Comparison of ENCODE assay signal across 8 mouse cellular contexts in the genomic region with DNA sequence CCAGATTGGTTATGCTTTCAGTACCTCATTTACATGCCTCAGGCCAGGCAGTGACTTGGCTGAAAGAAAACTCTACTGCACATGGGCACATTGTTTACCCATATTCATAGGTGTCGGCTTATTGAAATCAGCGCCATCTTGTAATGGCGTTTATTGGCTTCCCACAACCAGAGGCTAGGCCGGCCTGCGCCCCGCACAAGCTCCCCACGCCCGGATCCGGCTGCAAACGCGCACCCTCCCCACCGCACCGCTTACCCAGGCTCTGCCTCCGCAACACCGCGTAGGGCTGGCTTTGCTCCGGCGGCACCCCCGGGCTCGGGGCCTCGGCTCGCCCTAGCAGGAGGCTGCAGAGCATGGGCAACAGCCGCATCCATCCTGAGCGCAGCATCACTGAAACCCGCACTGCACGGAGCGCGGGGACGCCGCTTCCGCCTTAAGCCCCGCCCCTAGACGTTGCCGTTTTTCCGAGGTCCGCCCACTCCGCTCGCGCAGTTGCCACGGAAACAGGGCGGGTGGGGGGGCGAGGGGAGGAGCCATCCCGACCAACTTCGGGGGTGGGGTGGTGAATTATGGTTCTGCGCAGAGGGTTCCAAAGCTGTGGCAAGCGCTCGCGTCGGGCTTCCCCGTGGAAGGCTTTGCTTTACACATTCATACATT. TPM values are rescaled to one million over a fixed set of nuclear protein-coding genes. Genes with fewer than 3 reads are reported as not detected.
A peak's percentile ranks its signal among the peaks of the same experiment; 100 is the strongest.
DNase-seq lines count a peak whose midpoint lies in the region; ATAC-seq lines count a peak whose summit lies in the region.

No protein-coding gene starts in this region.

- ATAC-seq in heart, embryonic 14.5 days (ENCODE audit: insufficient number of reproducible peaks, insufficient read depth, low FRiP score, low read depth), result peak; percentile 90
- peak; percentile 83 for ATAC-seq in liver, embryonic 15.5 days (ENCODE audit: insufficient read depth)
- ATAC-seq in neural tube, embryonic 11.5 days (ENCODE audit: insufficient read depth, low FRiP score, low TSS enrichment), result peak; percentile 94
- peak; percentile 94 for ATAC-seq in stomach, embryonic 16.5 days (ENCODE audit: insufficient read depth, low FRiP score)

- no peaks in the 10 kb centered on the region for H3K4me1 ChIP-seq in brown adipose tissue, adult 24 weeks (ENCODE audit: control insufficient read depth, insufficient read depth, insufficient read length, low read length)
- no peaks in the 10 kb centered on the region; a peak in 1 of 4 replicates for H3K4me1 ChIP-seq in heart, embryonic 14.5 days (ENCODE audit: control insufficient read depth in 2 of 2, insufficient read depth in 2 of 2, low read length in 2 of 2)
- peaks cover 43% of the 10 kb centered on the region for H3K4me1 ChIP-seq in liver, embryonic 15.5 days (replicated peaks)
- H3K4me1 ChIP-seq in neural tube, embryonic 11.5 days (ENCODE audit: control insufficient read depth, insufficient read depth, low read length), result peaks cover 2% of the 10 kb centered on the region; the same call in 1 of the 2 replicates
- H3K4me1 ChIP-seq in stomach, embryonic 16.5 days (ENCODE audit: control insufficient read depth, insufficient read depth, low read length), result no peaks in the 10 kb centered on the region

- peak overlapping the region; percentile 70 for H3K4me2 ChIP-seq in heart, embryonic 14.5 days (ENCODE audit: low read length)
- H3K4me2 ChIP-seq in liver, embryonic 15.5 days, result peak overlapping the region; percentile 89
- H3K4me2 ChIP-seq in neural tube, embryonic 11.5 days (ENCODE audit: low read depth), result peak overlapping the region; percentile 49
- H3K4me2 ChIP-seq in stomach, embryonic 16.5 days (ENCODE audit: low read depth, low read length), result peak overlapping the region; percentile 65

- WGBS in heart, embryonic 14.5 days, result under 1% methylated on average over 50 of the region's 50 CpGs
- under 1% methylated on average over 50 of the region's 50 CpGs for WGBS in liver, embryonic 15.5 days (ENCODE audit: insufficient replicate concordance)
- under 1% methylated on average over 42 of the region's 50 CpGs for WGBS in neural tube, embryonic 11.5 days
- under 1% methylated on average over 50 of the region's 50 CpGs for WGBS in stomach, embryonic 16.5 days

- DNase-seq in CD4-positive, CD25-positive, alpha-beta regulatory T cell, adult 2 months (ENCODE audit: low read depth, low spot score), result peak; percentile 92
- DNase-seq in fibroblast of lung, adult 2 months (ENCODE audit: low read depth), result peak; percentile 43
- peak; percentile 91 for DNase-seq in kidney, postnatal 14 days
- DNase-seq in neural tube, embryonic 11.5 days (ENCODE audit: low spot score), result peak; percentile 90

- no peaks in the 10 kb centered on the region for H3K27me3 ChIP-seq in heart, embryonic 14.5 days (ENCODE audit: control insufficient read depth, insufficient read depth, low read length)
- no peaks in the 10 kb centered on the region for H3K27me3 ChIP-seq in liver, embryonic 15.5 days
- H3K27me3 ChIP-seq in neural tube, embryonic 11.5 days (ENCODE audit: control insufficient read depth, insufficient read depth, low read length), result no peaks in the 10 kb centered on the region
- H3K27me3 ChIP-seq in stomach, embryonic 16.5 days (ENCODE audit: control insufficient read depth, insufficient read depth, low read length), result no peaks in the 10 kb centered on the region

- H3K9ac ChIP-seq in heart, embryonic 14.5 days (ENCODE audit: low read length), result peak overlapping the region; percentile 85
- peak overlapping the region; percentile 67 for H3K9ac ChIP-seq in liver, embryonic 15.5 days
- H3K9ac ChIP-seq in neural tube, embryonic 11.5 days (ENCODE audit: low read length), result peak overlapping the region; percentile 89
- H3K9ac ChIP-seq in stomach, embryonic 16.5 days (ENCODE audit: low read length), result peak overlapping the region; percentile 88

- no peak overlapping the region for H3K27ac ChIP-seq in brown adipose tissue, adult 24 weeks (replicated peaks; ENCODE audit: low read depth, low read length)
- peak overlapping the region; percentile 23 to 63; a peak in 2 of 4 replicates for H3K27ac ChIP-seq in heart, embryonic 14.5 days (replicated peaks in 1 of 2; ENCODE audit: control insufficient read depth in 1 of 2, insufficient read depth in 1 of 2, low read depth in 2 of 2, low read length in 2 of 2)
- H3K27ac ChIP-seq in liver, embryonic 15.5 days (replicated peaks), result peak overlapping the region; percentile 64; the same call in 1 of the 2 replicates
- peak overlapping the region; percentile 86 for H3K27ac ChIP-seq in neural tube, embryonic 11.5 days (ENCODE audit: low read depth, low read length)
- H3K27ac ChIP-seq in stomach, embryonic 16.5 days (ENCODE audit: low read length), result peak overlapping the region; percentile 87

- 0 out of 2 replicates have a peak, but pooled peaks cover 3% of the 10 kb centered on the region for H3K9me3 ChIP-seq in heart, embryonic 14.5 days (ENCODE audit: control insufficient read depth, low read length)
- H3K9me3 ChIP-seq in liver, embryonic 15.5 days (replicated peaks), result no peaks in the 10 kb centered on the region
- no peaks in the 10 kb centered on the region for H3K9me3 ChIP-seq in neural tube, embryonic 11.5 days (ENCODE audit: control insufficient read depth, low read length)
- H3K9me3 ChIP-seq in stomach, embryonic 16.5 days (replicated peaks; ENCODE audit: control insufficient read depth, low read length), result no peaks in the 10 kb centered on the region

- H3K36me3 ChIP-seq in heart, embryonic 14.5 days (ENCODE audit: control insufficient read depth, insufficient read depth, low read length), result peaks cover 4% of the 10 kb centered on the region
- no peaks in the 10 kb centered on the region for H3K36me3 ChIP-seq in liver, embryonic 15.5 days (replicated peaks)
- H3K36me3 ChIP-seq in neural tube, embryonic 11.5 days (ENCODE audit: control insufficient read depth, insufficient read depth, low read length), result no peaks in the 10 kb centered on the region
- no peaks in the 10 kb centered on the region for H3K36me3 ChIP-seq in stomach, embryonic 16.5 days (ENCODE audit: control insufficient read depth, insufficient read depth, low read length)

- H3K4me3 ChIP-seq in brown adipose tissue, adult 24 weeks (ENCODE audit: insufficient read depth, low read depth, low read length), result peak overlapping the region; percentile 76
- peak overlapping the region; percentile 95 to 98 for H3K4me3 ChIP-seq in heart, embryonic 14.5 days (ENCODE audit: control insufficient read depth in 1 of 2, insufficient read depth in 1 of 2, low read depth in 1 of 2, low read length in 2 of 2)
- H3K4me3 ChIP-seq in liver, embryonic 15.5 days (replicated peaks), result peak overlapping the region; percentile 91
- H3K4me3 ChIP-seq in neural tube, embryonic 11.5 days (ENCODE audit: low read depth, low read length), result peak overlapping the region; percentile 90
- H3K4me3 ChIP-seq in stomach, embryonic 16.5 days (replicated peaks; ENCODE audit: low read length), result peak overlapping the region; percentile 93

RNA-seq across cellular contexts. Expression of gene 1500011B03Rik, which starts 9.6 kb away (rescaled TPM):
- polyA plus RNA-seq in brown adipose tissue, adult 24 weeks (2012; ENCODE audit: insufficient read depth, insufficient read length, missing spikeins), result 2.1 and 5.5 TPM in 2 replicates
- polyA plus RNA-seq in heart, embryonic 14.5 days (2014; fragmentation: Nextera tagmentation; extraction: Ambion mirVana), result 52.5 and 58.7 TPM in 2 replicates
- polyA plus RNA-seq in liver, embryonic 15.5 days (2015; fragmentation: Nextera tagmentation; extraction: Ambion mirVana), result 21.3 and 21.4 TPM in 2 replicates
- polyA plus RNA-seq in neural tube, embryonic 11.5 days (2014; fragmentation: Nextera tagmentation; extraction: Ambion mirVana), result 162 TPM in 2 replicates
- 66.8 and 71.8 TPM in 2 replicates for polyA plus RNA-seq in stomach, embryonic 16.5 days (2015; fragmentation: Nextera tagmentation; extraction: Ambion mirVana)

RNA-seq across cellular contexts. Expression of gene Git2, which starts 38.3 kb away (rescaled TPM):
- 15.1 and 17.6 TPM in 2 replicates for polyA plus RNA-seq in brown adipose tissue, adult 24 weeks (2012; ENCODE audit: insufficient read depth, insufficient read length, missing spikeins)
- polyA plus RNA-seq in heart, embryonic 14.5 days (2014; fragmentation: Nextera tagmentation; extraction: Ambion mirVana), result 32.6 TPM in 2 replicates
- polyA plus RNA-seq in liver, embryonic 15.5 days (2015; fragmentation: Nextera tagmentation; extraction: Ambion mirVana), result 16.3 and 16.5 TPM in 2 replicates
- polyA plus RNA-seq in neural tube, embryonic 11.5 days (2014; fragmentation: Nextera tagmentation; extraction: Ambion mirVana), result 35.1 and 46.9 TPM in 2 replicates
- 35.9 and 42.0 TPM in 2 replicates for polyA plus RNA-seq in stomach, embryonic 16.5 days (2015; fragmentation: Nextera tagmentation; extraction: Ambion mirVana)

RNA-seq across cellular contexts. Expression of gene Ankrd13a, which starts 39.2 kb away (rescaled TPM):
- 37.1 and 53.8 TPM in 2 replicates for polyA plus RNA-seq in brown adipose tissue, adult 24 weeks (2012; ENCODE audit: insufficient read depth, insufficient read length, missing spikeins)
- 41.2 and 42.3 TPM in 2 replicates for polyA plus RNA-seq in heart, embryonic 14.5 days (2014; fragmentation: Nextera tagmentation; extraction: Ambion mirVana)
- polyA plus RNA-seq in liver, embryonic 15.5 days (2015; fragmentation: Nextera tagmentation; extraction: Ambion mirVana), result 41.0 and 42.8 TPM in 2 replicates
- 75.4 and 88.6 TPM in 2 replicates for polyA plus RNA-seq in neural tube, embryonic 11.5 days (2014; fragmentation: Nextera tagmentation; extraction: Ambion mirVana)
- 12.7 and 13.1 TPM in 2 replicates for polyA plus RNA-seq in stomach, embryonic 16.5 days (2015; fragmentation: Nextera tagmentation; extraction: Ambion mirVana)

RNA-seq across cellular contexts. Expression of gene 4930519G04Rik, which starts 39.8 kb away (rescaled TPM):
- not detected in 2 replicates for polyA plus RNA-seq in brown adipose tissue, adult 24 weeks (2012; ENCODE audit: insufficient read depth, insufficient read length, missing spikeins)
- polyA plus RNA-seq in heart, embryonic 14.5 days (2014; fragmentation: Nextera tagmentation; extraction: Ambion mirVana), result not detected in 2 replicates
- not detected in 2 replicates for polyA plus RNA-seq in liver, embryonic 15.5 days (2015; fragmentation: Nextera tagmentation; extraction: Ambion mirVana)
- not detected in 2 replicates for polyA plus RNA-seq in neural tube, embryonic 11.5 days (2014; fragmentation: Nextera tagmentation; extraction: Ambion mirVana)
- not detected in 2 replicates for polyA plus RNA-seq in stomach, embryonic 16.5 days (2015; fragmentation: Nextera tagmentation; extraction: Ambion mirVana)

RNA-seq across cellular contexts. Expression of gene Gm9936, which starts 44.8 kb away (rescaled TPM):
- polyA plus RNA-seq in brown adipose tissue, adult 24 weeks (2012; ENCODE audit: insufficient read depth, insufficient read length, missing spikeins), result not detected in 2 replicates
- polyA plus RNA-seq in heart, embryonic 14.5 days (2014; fragmentation: Nextera tagmentation; extraction: Ambion mirVana), result not detected in 2 replicates
- not detected in 2 replicates for polyA plus RNA-seq in liver, embryonic 15.5 days (2015; fragmentation: Nextera tagmentation; extraction: Ambion mirVana)
- 0.39 and 0.54 TPM in 2 replicates for polyA plus RNA-seq in neural tube, embryonic 11.5 days (2014; fragmentation: Nextera tagmentation; extraction: Ambion mirVana)
- polyA plus RNA-seq in stomach, embryonic 16.5 days (2015; fragmentation: Nextera tagmentation; extraction: Ambion mirVana), result 0.18 TPM in 1 of 2 replicates, not detected in the other
